Mouse (Mus musculus) embryonic facial prominence, embryonic 11.5 days (tissue): ENCODE measurements around the gene Esr1. TPM values are rescaled to one million over a fixed set of nuclear protein-coding genes. Genes with fewer than 3 reads are reported as not detected.

Source experiments
- ATAC-seq: fragments of 200-750 bp; cut with Nextera tagmentation; replicated peaks from 2 replicates; pipeline ENCODE4 v1.8.0; 2017; ENCODE audit warnings: low read depth; ENCODE audit not compliant: insufficient number of reproducible peaks, low FRiP score, low TSS enrichment
- DNase-seq: peaks from one replicate; pipeline ENCODE4 v3.0.0-alpha.2; 2015; ENCODE audit warnings: low spot score
- H3K27ac ChIP-seq: fragments of 300-500 bp; sonication (generic); replicated peaks from 2 replicates; pipeline ENCODE4 v1.5.1; 2014; ENCODE audit warnings: mild to moderate bottlenecking, low read depth, low read length, control low read depth
- H3K27me3 ChIP-seq: fragments of 300-500 bp; sonication (generic); 2 replicates; pipeline ENCODE4 v1.6.1; 2014; ENCODE audit warnings: mild to moderate bottlenecking, low read length, moderate library complexity, mixed read lengths; ENCODE audit not compliant: control insufficient read depth, insufficient read depth
- H3K36me3 ChIP-seq: fragments of 300-500 bp; sonication (generic); replicated peaks from 2 replicates; pipeline ENCODE4 v1.6.1; 2014; ENCODE audit warnings: low read depth, mild to moderate bottlenecking, low read length, moderate library complexity, mixed read lengths; ENCODE audit not compliant: control insufficient read depth, insufficient read depth
- H3K4me1 ChIP-seq: fragments of 300-500 bp; sonication (generic); 2 replicates; pipeline ENCODE4 v1.6.1; 2014; ENCODE audit warnings: low read length, mixed read lengths; ENCODE audit not compliant: control insufficient read depth, insufficient read depth
- H3K4me2 ChIP-seq: fragments of 300-500 bp; sonication (generic); 2 replicates; pipeline ENCODE4 v1.6.1; 2014; ENCODE audit warnings: low read depth, mild to moderate bottlenecking, control low read depth, low read length, moderate library complexity
- H3K4me3 ChIP-seq: fragments of 300-500 bp; sonication (generic); 2 replicates; pipeline ENCODE4 v1.5.1; 2014; ENCODE audit warnings: low read depth, low read length, control low read depth
- H3K9ac ChIP-seq: fragments of 300-500 bp; sonication (generic); replicated peaks from 2 replicates; pipeline ENCODE4 v1.6.1; 2014; ENCODE audit warnings: mild to moderate bottlenecking, control low read depth, low read length
- H3K9me3 ChIP-seq: fragments of 300-500 bp; sonication (generic); replicated peaks from 2 replicates; pipeline ENCODE4 v1.6.1; 2016; ENCODE audit warnings: mild to moderate bottlenecking, low read length, inconsistent platforms, mixed read lengths; ENCODE audit not compliant: control insufficient read depth
- WGBS: fragments of 180-500 bp; shearing (Covaris S2); extraction: QIAGEN DNeasy Blood & Tissue Kit; methylation state at CpG from one replicate; pipeline ENCODE4 v1.1.7; 2014; 5-methylcytosine and 5-hydroxymethylcytosine counted together
- polyA plus RNA-seq: library from polyadenylated mRNA; unstranded; fragments of >200 nt; fragmentation: Nextera tagmentation; extraction: Ambion mirVana; gene quantifications from 2 replicates; pipeline ENCODE4 v1.2.1, GENCODE M21; 2014

Esr1 gene
- polyA plus RNA-seq, 1 experiment from 2014 or later, result 0.10 TPM

- no peak overlapping the region for H3K4me2 ChIP-seq
- DNase-seq, result no peak
- H3K4me3 ChIP-seq, result no peak overlapping the region
- no peaks in the 10 kb centered on the region for H3K36me3 ChIP-seq
- no peak overlapping the region for H3K27ac ChIP-seq
- H3K4me1 ChIP-seq, result no peaks in the 10 kb centered on the region
- ATAC-seq, result no peak
- no peaks in the 10 kb centered on the region for H3K27me3 ChIP-seq
- WGBS, result 61% methylated on average over 2 of the region's 2 CpGs
- H3K9ac ChIP-seq, result no peak overlapping the region
- no peaks in the 10 kb centered on the region for H3K9me3 ChIP-seq
Observed at GRCm38 (mm10) chr10:4972026-4972425, 360.6 kb downstream of the Esr1 start.

- Histone ChIP-seq H3K4me1 (no peaks in the 10 kb centered on the region), H3K4me2 (no peak overlapping the region), H3K36me3 (no peaks in the 10 kb centered on the region), H3K4me3 (no peak overlapping the region), H3K27me3 (no peaks in the 10 kb centered on the region), H3K9ac (no peak overlapping the region), H3K9me3 (no peaks in the 10 kb centered on the region), H3K27ac (no peak overlapping the region)
- WGBS, result 86% methylated on average over 4 of the region's 4 CpGs
- ATAC-seq (no peak), DNase-seq (no peak)
Observed at GRCm38 (mm10) chr10:4974246-4974645, 362.9 kb downstream of the Esr1 start.

GRCm38 (mm10) chr10:4976557-4976956 lies 365.2 kb downstream of the Esr1 start:
- Histone ChIP-seq H3K4me3 (no peak overlapping the region), H3K27ac (no peak overlapping the region), H3K36me3 (no peaks in the 10 kb centered on the region), H3K4me1 (no peaks in the 10 kb centered on the region), H3K9me3 (no peaks in the 10 kb centered on the region), H3K9ac (no peak overlapping the region), H3K27me3 (no peaks in the 10 kb centered on the region), H3K4me2 (no peak overlapping the region)
- 91% methylated on average over 2 of the region's 2 CpGs for WGBS
- ATAC-seq, result no peak
- DNase-seq, result no peak

- Histone ChIP-seq H3K27me3 (no peaks in the 10 kb centered on the region), H3K36me3 (no peaks in the 10 kb centered on the region)
- ATAC-seq, result no peak
Observed at GRCm38 (mm10) chr10:4977374-4977773, 366.0 kb downstream of the Esr1 start.

GRCm38 (mm10) chr10:4983919-4984318 lies 372.5 kb downstream of the Esr1 start:
- no peaks in the 10 kb centered on the region for H3K27me3 ChIP-seq
- H3K4me3 ChIP-seq, result no peak overlapping the region
- no peaks in the 10 kb centered on the region for H3K36me3 ChIP-seq
- no peaks in the 10 kb centered on the region; the same call in 1 of the 2 replicates for H3K9me3 ChIP-seq
- no peak for ATAC-seq
- H3K9ac ChIP-seq, result no peak overlapping the region
- WGBS, result 73% methylated on average over 2 of the region's 2 CpGs
- no peak for DNase-seq
- no peak overlapping the region for H3K4me2 ChIP-seq
- H3K4me1 ChIP-seq, result no peaks in the 10 kb centered on the region
- H3K27ac ChIP-seq, result no peak overlapping the region

More at GRCm38 (mm10) chr10:4977374-4977773, 366.0 kb downstream of the Esr1 start:
- no peaks in the 10 kb centered on the region for H3K9me3 ChIP-seq
- H3K4me1 ChIP-seq, result no peaks in the 10 kb centered on the region
- H3K9ac ChIP-seq, result no peak overlapping the region
- no peak overlapping the region for H3K4me3 ChIP-seq
- WGBS, result 92% methylated on average over 3 of the region's 3 CpGs
- H3K27ac ChIP-seq, result no peak overlapping the region
- DNase-seq, result no peak
- H3K4me2 ChIP-seq, result no peak overlapping the region

GRCm38 (mm10) chr10:4993802-4994201 lies 382.4 kb downstream of the Esr1 start:
- H3K27ac ChIP-seq, result no peak overlapping the region
- H3K9ac ChIP-seq, result no peak overlapping the region
- H3K4me2 ChIP-seq, result no peak overlapping the region
- ATAC-seq (no peak), DNase-seq (no peak)
- H3K9me3 ChIP-seq, result no peaks in the 10 kb centered on the region
- no peaks in the 10 kb centered on the region for H3K27me3 ChIP-seq
- H3K4me3 ChIP-seq, result no peak overlapping the region
- no peaks in the 10 kb centered on the region for H3K36me3 ChIP-seq
- 88% methylated on average over 3 of the region's 3 CpGs for WGBS
- no peaks in the 10 kb centered on the region for H3K4me1 ChIP-seq

- ATAC-seq (no peak), DNase-seq (no peak)
- no peak overlapping the region for H3K4me3 ChIP-seq
- H3K27me3 ChIP-seq, result no peaks in the 10 kb centered on the region
- no peak overlapping the region for H3K4me2 ChIP-seq
- H3K4me1 ChIP-seq, result no peaks in the 10 kb centered on the region
- H3K9ac ChIP-seq, result no peak overlapping the region
- H3K27ac ChIP-seq, result no peak overlapping the region
- no peaks in the 10 kb centered on the region for H3K36me3 ChIP-seq
- no peaks in the 10 kb centered on the region for H3K9me3 ChIP-seq
- WGBS, result 89% methylated on average over 3 of the region's 3 CpGs
Observed at GRCm38 (mm10) chr10:4996592-4996991, 385.2 kb downstream of the Esr1 start.

GRCm38 (mm10) chr10:5008795-5009366 lies 397.5 kb downstream of the Esr1 start:
- Histone ChIP-seq H3K4me1 (no peaks in the 10 kb centered on the region), H3K36me3 (no peaks in the 10 kb centered on the region), H3K9me3 (no peaks in the 10 kb centered on the region), H3K4me3 (no peak overlapping the region), H3K4me2 (no peak overlapping the region), H3K27me3 (no peaks in the 10 kb centered on the region), H3K27ac (no peak overlapping the region), H3K9ac (no peak overlapping the region)
- 78% methylated on average over 8 of the region's 8 CpGs for WGBS
- ATAC-seq, result no peak
- no peak for DNase-seq
